7 mouse cellular contexts compared by ENCODE assay signal in genomic region chr7:100950481-100951010, GRCm38 (mm10). TPM values are rescaled to one million over a fixed set of nuclear protein-coding genes. Genes with fewer than 3 reads are reported as not detected.
DNase-seq lines count a peak whose midpoint lies in the region; ATAC-seq and TF ChIP-seq lines count a peak whose summit lies in the region.

No protein-coding gene starts in this region.

- no peaks in the 10 kb centered on the region; the same call in 1 of the 2 replicates for H3K4me1 ChIP-seq in testis, adult 2 months (ENCODE audit: control insufficient read depth, insufficient read depth, low read length)
- peaks cover 3% of the 10 kb centered on the region; the same call in 1 of the 2 replicates for H3K4me1 ChIP-seq in lung, postnatal 0 days (ENCODE audit: insufficient read depth, low read depth, low read length)

- H3K9ac ChIP-seq in lung, postnatal 0 days (replicated peaks; ENCODE audit: low read depth) = no peak overlapping the region

- H3K27ac ChIP-seq in testis, adult 2 months (ENCODE audit: control insufficient read depth, insufficient read depth, low read depth, low read length) = peak overlapping the region; percentile 23; the same call in 1 of the 2 replicates
- H3K27ac ChIP-seq in lung, postnatal 0 days (ENCODE audit: low read length) = peak overlapping the region; percentile 48

- peak; percentile 89 for ATAC-seq in lung, postnatal 0 days

- TF ChIP-seq EP300 in lung, postnatal 0 days (IDR thresholded peaks at IDR 0.05) = peak; percentile 31; the same call in 1 of the 2 replicates

- no peak for TF ChIP-seq CTCF in testis, adult 2 months (IDR thresholded peaks at IDR 0.05; ENCODE audit: control insufficient read depth, insufficient read depth, insufficient replicate concordance, low read depth, low read length)
- TF ChIP-seq CTCF in lung, postnatal 0 days (IDR thresholded peaks at IDR 0.05) = peak; percentile 8; the same call in 1 of the 2 replicates

- DNase-seq in testis, postnatal 10 days (ENCODE audit: low spot score) = no peak
- peak; percentile 37 for DNase-seq in heart, postnatal 4 days
- DNase-seq in lung, postnatal 0 days (ENCODE audit: low spot score) = peak; percentile 88
- peak; percentile 28 for DNase-seq in thymus, postnatal 25 days
- no peak for DNase-seq in ovary, postnatal 14 days (ENCODE audit: low spot score)
- DNase-seq in frontal cortex, postnatal 14 days (ENCODE audit: low spot score in 2 of 2) = no peak

- no peak for TF ChIP-seq POLR2A in testis, adult 2 months (IDR thresholded peaks at IDR 0.05; ENCODE audit: control insufficient read depth, low read depth, low read length)

- 34% methylated on average over 12 of the region's 12 CpGs for WGBS in lung, postnatal 0 days

- no peak overlapping the region for H3K4me2 ChIP-seq in lung, postnatal 0 days (replicated peaks; ENCODE audit: low read depth, low read length)

- H3K9me3 ChIP-seq in lung, postnatal 0 days (ENCODE audit: low read length) = no peaks in the 10 kb centered on the region

- no peaks in the 10 kb centered on the region for H3K36me3 ChIP-seq in testis, adult 2 months (ENCODE audit: control insufficient read depth, insufficient read depth, low read length)
- H3K36me3 ChIP-seq in lung, postnatal 0 days (ENCODE audit: insufficient read depth, low read length) = no peaks in the 10 kb centered on the region

- H3K4me3 ChIP-seq in testis, adult 2 months (ENCODE audit: control insufficient read depth, low read depth, low read length) = no peak overlapping the region
- no peak overlapping the region for H3K4me3 ChIP-seq in lung, postnatal 0 days (ENCODE audit: low read depth, low read length)

- H3K27me3 ChIP-seq in testis, adult 2 months (ENCODE audit: control insufficient read depth, insufficient read depth, low read length) = no peaks in the 10 kb centered on the region
- no peaks in the 10 kb centered on the region for H3K27me3 ChIP-seq in lung, postnatal 0 days (replicated peaks; ENCODE audit: insufficient read depth, low read length)

RNA-seq across cellular contexts. Expression of gene Arhgef17, which starts 18.6 kb away (rescaled TPM):
- 2.8 and 3.0 TPM in 2 replicates for polyA plus RNA-seq in testis, adult 2 months (2012; rRNA removed)
- total RNA-seq in heart, postnatal 4 days (2021) = 10 to 100 TPM; 37.0 to 38.4 TPM
- polyA plus RNA-seq in lung, postnatal 0 days (2015; fragmentation: Nextera tagmentation; extraction: Ambion mirVana) = 5.8 and 7.0 TPM in 2 replicates

RNA-seq across cellular contexts. Expression of gene P2ry6, which starts 23.9 kb away (rescaled TPM):
- 2.1 and 2.9 TPM in 2 replicates for polyA plus RNA-seq in testis, adult 2 months (2012; rRNA removed)
- total RNA-seq in heart, postnatal 4 days (2021) = 1 to 10 TPM; 2.5 to 2.6 TPM
- 9.9 and 11.2 TPM in 2 replicates for polyA plus RNA-seq in lung, postnatal 0 days (2015; fragmentation: Nextera tagmentation; extraction: Ambion mirVana)

Comparison
In these comparisons a context has a peak if more than half of its experiments do, and no peak if none do; other contexts are left out.
1. DNase-seq: peak in heart, postnatal 4 days (single experiment), lung, postnatal 0 days (single experiment) and thymus, postnatal 25 days (single experiment); none in testis, postnatal 10 days (single experiment), ovary, postnatal 14 days (single experiment) and frontal cortex, postnatal 14 days (0 of 2).